Mouse (Mus musculus) neural tube, embryonic 14.5 days (tissue): ENCODE results near the gene Nacad. TPM values are rescaled to one million over a fixed set of nuclear protein-coding genes. Genes with fewer than 3 reads are reported as not detected.

ENCODE experiments used
- ATAC-seq: fragments of 200-750 bp; cut with Nextera tagmentation; 2 replicates; pipeline ENCODE4 v1.8.0; 2017; ENCODE audit warnings: low read depth, mild to moderate bottlenecking, moderate TSS enrichment, moderate library complexity
- H3K27ac ChIP-seq: fragments of 300-500 bp; sonication (generic); 2 replicates; pipeline ENCODE4 v1.5.1; 2014; ENCODE audit warnings: low read depth, mild to moderate bottlenecking, control low read depth, low read length, moderate library complexity, mixed read lengths
- H3K27me3 ChIP-seq: fragments of 300-500 bp; sonication (generic); 2 replicates; pipeline ENCODE4 v1.6.1; 2014; ENCODE audit warnings: low read length; ENCODE audit not compliant: control insufficient read depth, insufficient read depth
- H3K36me3 ChIP-seq: fragments of 300-500 bp; sonication (generic); 2 replicates; pipeline ENCODE4 v1.6.1; 2014; ENCODE audit warnings: low read length, mixed read lengths; ENCODE audit not compliant: control insufficient read depth, insufficient read depth
- H3K4me1 ChIP-seq: fragments of 300-500 bp; sonication (generic); 2 replicates; pipeline ENCODE4 v1.6.1; 2014; ENCODE audit warnings: low read length; ENCODE audit not compliant: control insufficient read depth, insufficient read depth
- H3K4me2 ChIP-seq: fragments of 300-500 bp; sonication (generic); 2 replicates; pipeline ENCODE4 v1.6.1; 2014; ENCODE audit warnings: mild to moderate bottlenecking, low read depth, low read length, control low read depth
- H3K4me3 ChIP-seq: fragments of 300-500 bp; sonication (generic); 2 replicates; pipeline ENCODE4 v1.5.1; 2014; ENCODE audit warnings: low read depth, low read length, control low read depth, mixed read lengths
- H3K9ac ChIP-seq: fragments of 300-500 bp; sonication (generic); replicated peaks from 2 replicates; pipeline ENCODE4 v1.6.1; 2014; ENCODE audit warnings: low read depth, mild to moderate bottlenecking, control low read depth, low read length, mixed read lengths
- H3K9me3 ChIP-seq: fragments of 300-500 bp; sonication (generic); 2 replicates; pipeline ENCODE4 v1.6.1; 2016; ENCODE audit warnings: low read length; ENCODE audit not compliant: control insufficient read depth
- WGBS: fragments of 180-500 bp; shearing (Covaris S2); extraction: QIAGEN DNeasy Blood & Tissue Kit; methylation state at CpG from one replicate; pipeline ENCODE4 v1.1.7; 2014; 5-methylcytosine and 5-hydroxymethylcytosine counted together
- polyA plus RNA-seq: library from polyadenylated mRNA; unstranded; fragments of >200 nt; fragmentation: Nextera tagmentation; extraction: Ambion mirVana; gene quantifications from 2 replicates; pipeline ENCODE4 v1.2.1, GENCODE M21; 2014

The Nacad gene
- polyA plus RNA-seq, 1 experiment from 2014 or later, result 77.6 TPM

GRCm38 (mm10) chr11:6590933-6591675 is 14.7 kb downstream of the Nacad start:
- Histone ChIP-seq H3K4me3 (no peak overlapping the region), H3K27ac (no peak overlapping the region), H3K4me1 (no peaks in the 10 kb centered on the region), H3K9ac (no peak overlapping the region), H3K27me3 (no peaks in the 10 kb centered on the region), H3K4me2 (no peak overlapping the region), H3K9me3 (no peaks in the 10 kb centered on the region), H3K36me3 (peaks cover 35% of the 10 kb centered on the region)
- 82% methylated on average over 10 of the region's 10 CpGs for WGBS
- ATAC-seq, result no peak

- WGBS, result 92% methylated on average over 7 of the region's 7 CpGs
- no peak overlapping the region for H3K4me2 ChIP-seq
- no peaks in the 10 kb centered on the region for H3K27me3 ChIP-seq
- H3K9me3 ChIP-seq, result no peaks in the 10 kb centered on the region
- H3K36me3 ChIP-seq, result peaks cover 38% of the 10 kb centered on the region
- H3K27ac ChIP-seq, result no peak overlapping the region
- H3K4me3 ChIP-seq, result no peak overlapping the region
- H3K9ac ChIP-seq, result no peak overlapping the region
- H3K4me1 ChIP-seq, result no peaks in the 10 kb centered on the region
- no peak for ATAC-seq
Measured at GRCm38 (mm10) chr11:6589838-6590237, 16.0 kb downstream of the Nacad start.

GRCm38 (mm10) chr11:6588295-6588694 is 17.6 kb downstream of the Nacad start:
- H3K27ac ChIP-seq, result no peak overlapping the region
- peaks cover 39% of the 10 kb centered on the region for H3K36me3 ChIP-seq
- no peaks in the 10 kb centered on the region for H3K27me3 ChIP-seq
- no peak overlapping the region for H3K9ac ChIP-seq
- no peaks in the 10 kb centered on the region for H3K4me1 ChIP-seq
- WGBS, result 93% methylated on average over 7 of the region's 7 CpGs
- H3K9me3 ChIP-seq, result no peaks in the 10 kb centered on the region
- H3K4me3 ChIP-seq, result no peak overlapping the region
- no peak overlapping the region for H3K4me2 ChIP-seq
- ATAC-seq, result no peak

GRCm38 (mm10) chr11:6587249-6587940 is 18.5 kb downstream of the Nacad start:
- Histone ChIP-seq H3K27ac (no peak overlapping the region), H3K9ac (no peak overlapping the region), H3K4me2 (no peak overlapping the region), H3K4me1 (no peaks in the 10 kb centered on the region), H3K36me3 (peaks cover 35% of the 10 kb centered on the region), H3K27me3 (no peaks in the 10 kb centered on the region), H3K9me3 (no peaks in the 10 kb centered on the region), H3K4me3 (no peak overlapping the region)
- no peak for ATAC-seq
- WGBS, result 93% methylated on average over 7 of the region's 7 CpGs

- no peaks in the 10 kb centered on the region for H3K9me3 ChIP-seq
- H3K36me3 ChIP-seq, result peaks cover 28% of the 10 kb centered on the region
- no peaks in the 10 kb centered on the region for H3K4me1 ChIP-seq
- H3K27me3 ChIP-seq, result no peaks in the 10 kb centered on the region
- no peak overlapping the region for H3K27ac ChIP-seq
- no peak overlapping the region for H3K4me2 ChIP-seq
- no peak overlapping the region for H3K4me3 ChIP-seq
- no peak for ATAC-seq
- H3K9ac ChIP-seq, result no peak overlapping the region
- WGBS, result 94% methylated on average over 3 of the region's 3 CpGs
Measured at GRCm38 (mm10) chr11:6586660-6587059, 19.2 kb downstream of the Nacad start.

- ATAC-seq, result no peak
Measured at GRCm38 (mm10) chr11:6585748-6586147, 20.1 kb downstream of the Nacad start.

GRCm38 (mm10) chr11:6581560-6581959 is 24.3 kb downstream of the Nacad start:
- no peak overlapping the region for H3K27ac ChIP-seq

More at GRCm38 (mm10) chr11:6585748-6586147, 20.1 kb downstream of the Nacad start:
- H3K4me3 ChIP-seq, result no peak overlapping the region
- H3K9me3 ChIP-seq, result no peaks in the 10 kb centered on the region
- no peak overlapping the region for H3K4me2 ChIP-seq
- H3K4me1 ChIP-seq, result no peaks in the 10 kb centered on the region
- H3K36me3 ChIP-seq, result peaks cover 21% of the 10 kb centered on the region; the same call in 1 of the 2 replicates
- H3K9ac ChIP-seq, result no peak overlapping the region
- H3K27ac ChIP-seq, result no peak overlapping the region
- WGBS, result 86% methylated on average over 8 of the region's 8 CpGs
- H3K27me3 ChIP-seq, result no peaks in the 10 kb centered on the region

GRCm38 (mm10) chr11:6580065-6580750 is 25.6 kb downstream of the Nacad start:
- no peak overlapping the region for H3K4me2 ChIP-seq
- WGBS, result 54% methylated on average over 4 of the region's 4 CpGs
- H3K4me3 ChIP-seq, result no peak overlapping the region
- 0 out of 2 replicates have a peak, but pooled peaks cover 9% of the 10 kb centered on the region for H3K36me3 ChIP-seq
- no peak overlapping the region for H3K27ac ChIP-seq
- peak; percentile 45; the same call in 1 of the 2 replicates for ATAC-seq
- no peak overlapping the region for H3K9ac ChIP-seq
- H3K27me3 ChIP-seq, result no peaks in the 10 kb centered on the region
- no peaks in the 10 kb centered on the region for H3K4me1 ChIP-seq
- H3K9me3 ChIP-seq, result no peaks in the 10 kb centered on the region

More at GRCm38 (mm10) chr11:6581560-6581959, 24.3 kb downstream of the Nacad start:
- H3K4me3 ChIP-seq, result no peak overlapping the region
- WGBS, result 91% methylated on average over 2 of the region's 2 CpGs
- 0 out of 2 replicates have a peak, but pooled peaks cover 8% of the 10 kb centered on the region for H3K36me3 ChIP-seq
- H3K9ac ChIP-seq, result no peak overlapping the region
- no peaks in the 10 kb centered on the region for H3K4me1 ChIP-seq
- H3K27me3 ChIP-seq, result no peaks in the 10 kb centered on the region
- H3K9me3 ChIP-seq, result no peaks in the 10 kb centered on the region
- ATAC-seq, result no peak
- no peak overlapping the region for H3K4me2 ChIP-seq
